Mouse (Mus musculus) liver, embryonic 14.5 days (tissue): ENCODE data around the gene 1700042G07Rik. TPM values are rescaled to one million over a fixed set of nuclear protein-coding genes. Genes with fewer than 3 reads are reported as not detected.

Experiments used
- ATAC-seq: fragments of 200-750 bp; cut with Nextera tagmentation; 2 replicates; pipeline ENCODE4 v1.8.0; 2017; ENCODE audit warnings: moderate number of reproducible peaks, mild to moderate bottlenecking, moderate library complexity; ENCODE audit not compliant: insufficient read depth
- DNase-seq, 3 experiments: peaks; one replicate each; pipeline ENCODE4 v3.0.0-alpha.2; 2012 to 2013; ENCODE audit warnings: low read depth in 3 of 3, low spot score in 3 of 3
- H3K27ac ChIP-seq: fragments of 300-500 bp; sonication (generic); 2 replicates; pipeline ENCODE4 v1.5.1; 2014; ENCODE audit warnings: moderate library complexity, mild to moderate bottlenecking, control low read depth, inconsistent platforms
- H3K27me3 ChIP-seq: fragments of 300-500 bp; sonication (generic); 2 replicates; pipeline ENCODE4 v1.6.1; 2014; ENCODE audit warnings: mild to moderate bottlenecking, low read length, moderate library complexity; ENCODE audit not compliant: control insufficient read depth, insufficient read depth
- H3K36me3 ChIP-seq: fragments of 300-500 bp; sonication (generic); replicated peaks from 2 replicates; pipeline ENCODE4 v1.6.1; 2014; ENCODE audit warnings: low read depth; ENCODE audit not compliant: control insufficient read depth, insufficient read depth
- H3K4me1 ChIP-seq, 2 experiments: fragments of 200-500 bp in 1 of 2; fragments of 300-500 bp in 1 of 2; sonication (generic) in 1 of 2; replicated peaks; 2 replicates each; pipeline ENCODE4 v1.6.1; 2012 to 2014; ENCODE audit warnings: antibody characterized with exemption in 1 of 2, inconsistent platforms in 1 of 2, low read length in 1 of 2; ENCODE audit not compliant: control insufficient read depth in 2 of 2, insufficient read depth in 2 of 2
- H3K4me2 ChIP-seq: fragments of 300-500 bp; sonication (generic); 2 replicates; pipeline ENCODE4 v1.6.1; 2014; ENCODE audit warnings: low read depth, mild to moderate bottlenecking, control low read depth, moderate library complexity
- H3K4me3 ChIP-seq, 2 experiments: fragments of 200-500 bp in 1 of 2; fragments of 300-500 bp in 1 of 2; sonication (generic) in 1 of 2; 2 replicates each; pipeline ENCODE4 v1.5.1; 2012 to 2014; ENCODE audit warnings: low read depth in 2 of 2, low read length in 2 of 2, mild to moderate bottlenecking in 2 of 2, control low read depth in 1 of 2, inconsistent platforms in 1 of 2, moderate library complexity in 1 of 2; ENCODE audit not compliant: insufficient read depth in 1 of 2
- H3K9ac ChIP-seq: fragments of 300-500 bp; sonication (generic); replicated peaks from 2 replicates; pipeline ENCODE4 v1.6.1; 2014; ENCODE audit warnings: mild to moderate bottlenecking, control low read depth, moderate library complexity
- H3K9me3 ChIP-seq: fragments of 300-500 bp; sonication (generic); 2 replicates; pipeline ENCODE4 v1.6.1; 2016; ENCODE audit warnings: low read length, mixed read lengths; ENCODE audit not compliant: control insufficient read depth
- CTCF ChIP-seq: IDR thresholded peaks from 2 replicates; pipeline ENCODE4 v1.5.1; 2016; ENCODE audit warnings: antibody characterized with exemption, low read depth, control low read depth
- EP300 ChIP-seq: IDR thresholded peaks from 2 replicates; pipeline ENCODE4 v1.6.1; 2016; ENCODE audit warnings: antibody characterized with exemption, low read depth
- WGBS: fragments of 180-500 bp; shearing (Covaris S2); extraction: QIAGEN DNeasy Blood & Tissue Kit; methylation state at CpG from one replicate; pipeline ENCODE4 v1.1.7; 2014; ENCODE audit not compliant: insufficient replicate concordance; 5-methylcytosine and 5-hydroxymethylcytosine counted together
- polyA plus RNA-seq, 2 experiments: library from polyadenylated mRNA; depleted of rRNA in 1 of 2; stranded (reverse) in 1 of 2; unstranded in 1 of 2; fragments of >200 nt; fragmentation: Nextera tagmentation in 1 of 2; extraction: Ambion mirVana in 1 of 2; gene quantifications; 2 replicates each; pipeline versions ENCODE4 v1.2.1 to v1.2.3; 2012 to 2014

The 1700042G07Rik gene
- polyA plus RNA-seq, 2 experiments = not detected

- 80% methylated on average over 1 of the region's 1 CpGs for WGBS
- no peak for ATAC-seq
Observed at GRCm38 (mm10) chr4:116219056-116219455, 45.9 kb downstream of the 1700042G07Rik start.

GRCm38 (mm10) chr4:116220071-116220650 is 47.0 kb downstream of the 1700042G07Rik start:
- ATAC-seq = no peak
- peak overlapping the region; percentile 87 for H3K9ac ChIP-seq
- peak overlapping the region; percentile 100 for H3K4me2 ChIP-seq
- H3K36me3 ChIP-seq = no peaks in the 10 kb centered on the region
- 18% methylated on average over 6 of the region's 6 CpGs for WGBS
- no peak for TF ChIP-seq CTCF
- H3K27me3 ChIP-seq = peaks cover 12% of the 10 kb centered on the region
- no peak for DNase-seq
- no peaks in the 10 kb centered on the region; a peak in 1 of 4 replicates for H3K4me1 ChIP-seq
- no peaks in the 10 kb centered on the region for H3K9me3 ChIP-seq
- H3K4me3 ChIP-seq = peak overlapping the region; percentile 81 to 88; a peak in 3 of 4 replicates
- H3K27ac ChIP-seq = peak overlapping the region; percentile 76; the same call in 1 of the 2 replicates

More at GRCm38 (mm10) chr4:116219056-116219455, 45.9 kb downstream of the 1700042G07Rik start:
- Histone ChIP-seq H3K9me3 (no peaks in the 10 kb centered on the region), H3K4me2 (no peak overlapping the region), H3K27ac (no peak overlapping the region), H3K9ac (no peak overlapping the region), H3K4me1 (no peaks in the 10 kb centered on the region; a peak in 1 of 4 replicates), H3K4me3 (no peak overlapping the region), H3K27me3 (peaks cover 12% of the 10 kb centered on the region), H3K36me3 (no peaks in the 10 kb centered on the region)
- TF ChIP-seq EP300 (no peak), CTCF (no peak)
- DNase-seq = no peak

- no peaks in the 10 kb centered on the region for H3K36me3 ChIP-seq
- H3K4me3 ChIP-seq = peak overlapping the region; percentile 81 to 88
- peaks cover 12% of the 10 kb centered on the region for H3K27me3 ChIP-seq
- TF ChIP-seq CTCF = no peak
- TF ChIP-seq EP300 = no peak
- H3K9me3 ChIP-seq = no peaks in the 10 kb centered on the region
- under 1% methylated on average over 25 of the region's 26 CpGs for WGBS
- H3K4me1 ChIP-seq = no peaks in the 10 kb centered on the region; a peak in 1 of 4 replicates
- H3K9ac ChIP-seq = peak overlapping the region; percentile 87
- peak; percentile 64 for ATAC-seq
- peak in 1 of 3 experiments; percentile 26 for DNase-seq
- H3K4me2 ChIP-seq = peak overlapping the region; percentile 100
- H3K27ac ChIP-seq = peak overlapping the region; percentile 76
Observed at GRCm38 (mm10) chr4:116220780-116221139, 47.6 kb downstream of the 1700042G07Rik start.

GRCm38 (mm10) chr4:116221140-116221851 is 48.1 kb downstream of the 1700042G07Rik start, which contains the start of gene Pik3r3:
Pik3r3 (plus strand) TSS chr4:116221618.
- Histone ChIP-seq H3K27ac (peak within 1 kb of the TSS; percentile 76), H3K27me3 (peaks cover 12% of the 10 kb centered on the region), H3K36me3 (no peaks in the 10 kb centered on the region), H3K9ac (peak within 1 kb of the TSS; percentile 92), H3K4me3 (peak within 1 kb of the TSS; percentile 88 to 90), H3K9me3 (no peaks in the 10 kb centered on the region), H3K4me1 (no peaks in the 10 kb centered on the region; a peak in 1 of 4 replicates), H3K4me2 (peak within 1 kb of the TSS; percentile 100)
- TF ChIP-seq CTCF (no peak; the same call in 1 of the 2 replicates), EP300 (peak; percentile 46)
- WGBS = under 1% methylated on average over 50 of the region's 53 CpGs
- peak; percentile 96 to 98 (median 97) for DNase-seq
- ATAC-seq = peak; percentile 100
